ENCODE assay signal across 10 mouse cellular contexts in genomic region chr2:163480191-163480825, GRCm38 (mm10). TPM values are rescaled to one million over a fixed set of nuclear protein-coding genes. Genes with fewer than 3 reads are reported as not detected.
DNase-seq lines count a peak whose midpoint lies in the region; ATAC-seq lines count a peak whose summit lies in the region.
"Had no signal": no experiment of that assay in that cellular context is flagged by ENCODE, and none has a peak within 500 bp of the region (broad histone marks: within the 10 kb centered on the region; RNA-seq: fewer than 3 reads in every experiment).

No protein-coding gene starts in this region.

- H3K27ac ChIP-seq in midbrain, embryonic 14.5 days (replicated peaks; ENCODE audit: low read depth, low read length): no peak overlapping the region
- no peak overlapping the region for H3K27ac ChIP-seq in midbrain, embryonic 13.5 days
- H3K27ac ChIP-seq: limb, embryonic 13.5 days had no signal

- peaks cover 3% of the 10 kb centered on the region; the same call in 1 of the 2 replicates for H3K4me1 ChIP-seq in midbrain, embryonic 14.5 days (ENCODE audit: control insufficient read depth, insufficient read depth, low read length)
- peaks cover 8% of the 10 kb centered on the region for H3K4me1 ChIP-seq in midbrain, embryonic 13.5 days (replicated peaks)

- H3K9ac ChIP-seq in midbrain, embryonic 14.5 days (replicated peaks; ENCODE audit: low read length): no peak overlapping the region
- no peak overlapping the region for H3K9ac ChIP-seq in midbrain, embryonic 13.5 days (replicated peaks)
- H3K9ac ChIP-seq: limb, embryonic 13.5 days had no signal

- H3K4me3 ChIP-seq in midbrain, embryonic 14.5 days (replicated peaks; ENCODE audit: low read depth, low read length): no peak overlapping the region
- H3K4me3 ChIP-seq in midbrain, embryonic 13.5 days (replicated peaks): no peak overlapping the region
- H3K4me3 ChIP-seq: limb, embryonic 13.5 days had no signal

- H3K4me2 ChIP-seq in midbrain, embryonic 14.5 days (ENCODE audit: low read length): no peak overlapping the region
- H3K4me2 ChIP-seq in midbrain, embryonic 13.5 days (replicated peaks): no peak overlapping the region
- H3K4me2 ChIP-seq: limb, embryonic 13.5 days had no signal

- H3K36me3 ChIP-seq in midbrain, embryonic 14.5 days (ENCODE audit: control insufficient read depth, insufficient read depth, low read length): no peaks in the 10 kb centered on the region
- H3K36me3 ChIP-seq in midbrain, embryonic 13.5 days: no peaks in the 10 kb centered on the region
- H3K36me3 ChIP-seq: limb, embryonic 13.5 days had no signal

- DNase-seq in adrenal gland, adult 2 months: peak; percentile 56
- no peak for DNase-seq in adrenal gland, adult 8-10 months
- DNase-seq in midbrain, embryonic 14.5 days: peak; percentile 24
- DNase-seq in kidney, adult 9 months: peak; percentile 43
- peak; percentile 29 for DNase-seq in retina, postnatal 1 day
- DNase-seq in spleen, postnatal 36 days (ENCODE audit: low spot score in 2 of 2): no peak
- no peak for DNase-seq in ovary, postnatal 10 days (ENCODE audit: low spot score)
- DNase-seq: heart, adult 11 months had no signal

- H3K9me3 ChIP-seq in midbrain, embryonic 14.5 days (ENCODE audit: control insufficient read depth, low read length): no peaks in the 10 kb centered on the region
- H3K9me3 ChIP-seq in midbrain, embryonic 13.5 days: no peaks in the 10 kb centered on the region
- H3K9me3 ChIP-seq: limb, embryonic 13.5 days had no signal

- 0 out of 2 replicates have a peak, but pooled peaks cover 11% of the 10 kb centered on the region for H3K27me3 ChIP-seq in midbrain, embryonic 14.5 days (ENCODE audit: control insufficient read depth, insufficient read depth, low read length)
- peaks cover 24% of the 10 kb centered on the region for H3K27me3 ChIP-seq in midbrain, embryonic 13.5 days

- ATAC-seq in midbrain, embryonic 14.5 days (ENCODE audit: low FRiP score, low TSS enrichment): no peak
- no peak for ATAC-seq in midbrain, embryonic 13.5 days

- 50% methylated on average over 18 of the region's 18 CpGs for WGBS in midbrain, embryonic 14.5 days
- 55% methylated on average over 18 of the region's 18 CpGs for WGBS in midbrain, embryonic 13.5 days

RNA-seq across cellular contexts. Expression of gene Fitm2, which starts 7.9 kb away (rescaled TPM):
- total RNA-seq in adrenal gland, adult 2 months (2021): 100 to 1,000 TPM in 1 of 2 experiments, 10 to 100 TPM in 1; 88.8 to 102 TPM
- polyA plus RNA-seq in adrenal gland, adult 2 months (2012; rRNA removed): 58.7 and 60.9 TPM in 2 replicates
- total RNA-seq in adrenal gland, adult 8-10 months (2022): 100 to 1,000 TPM in 1 of 4 experiments, 10 to 100 TPM in 3; 81.0 to 128 (median 92.8) TPM
- polyA plus RNA-seq in midbrain, embryonic 14.5 days (2014; fragmentation: Nextera tagmentation; extraction: Ambion mirVana): 13.0 and 13.6 TPM in 2 replicates
- 12.1 and 12.7 TPM in 2 replicates for polyA plus RNA-seq in midbrain, embryonic 13.5 days (2015; fragmentation: Nextera tagmentation; extraction: Ambion mirVana)

RNA-seq across cellular contexts. Expression of gene R3hdml, which starts 11.8 kb away (rescaled TPM):
- not detected for total RNA-seq in adrenal gland, adult 2 months (2021)
- not detected in 2 replicates for polyA plus RNA-seq in adrenal gland, adult 2 months (2012; rRNA removed)
- total RNA-seq in adrenal gland, adult 8-10 months (2022): not detected
- polyA plus RNA-seq in midbrain, embryonic 14.5 days (2014; fragmentation: Nextera tagmentation; extraction: Ambion mirVana): not detected in 2 replicates
- 0.18 TPM in 1 of 2 replicates, not detected in the other for polyA plus RNA-seq in midbrain, embryonic 13.5 days (2015; fragmentation: Nextera tagmentation; extraction: Ambion mirVana)
- polyA plus RNA-seq: limb, embryonic 13.5 days had no signal

RNA-seq across cellular contexts. Expression of gene Hnf4a, which starts 26.3 kb away (rescaled TPM):
- total RNA-seq in adrenal gland, adult 2 months (2021): 1 to 10 TPM in 1 of 2 experiments, under 1 TPM in 1; 0.14 to 1.1 TPM
- 0.15 TPM in 1 of 2 replicates, not detected in the other for polyA plus RNA-seq in adrenal gland, adult 2 months (2012; rRNA removed)
- total RNA-seq in adrenal gland, adult 8-10 months (2022): under 1 TPM in 2 of 4 experiments, not detected in 2; 0.06 to 0.16 TPM
- polyA plus RNA-seq in midbrain, embryonic 14.5 days (2014; fragmentation: Nextera tagmentation; extraction: Ambion mirVana): not detected in 2 replicates
- not detected in 2 replicates for polyA plus RNA-seq in midbrain, embryonic 13.5 days (2015; fragmentation: Nextera tagmentation; extraction: Ambion mirVana)
- polyA plus RNA-seq: limb, embryonic 13.5 days had no signal

RNA-seq across cellular contexts. Expression of gene Gdap1l1, which starts 42.0 kb away (rescaled TPM):
- 1 to 10 TPM; 2.2 to 4.2 TPM for total RNA-seq in adrenal gland, adult 2 months (2021)
- polyA plus RNA-seq in adrenal gland, adult 2 months (2012; rRNA removed): 6.5 and 8.7 TPM in 2 replicates
- total RNA-seq in adrenal gland, adult 8-10 months (2022): 1 to 10 TPM; 4.7 to 5.8 (median 4.8) TPM
- polyA plus RNA-seq in midbrain, embryonic 14.5 days (2014; fragmentation: Nextera tagmentation; extraction: Ambion mirVana): 135 and 150 TPM in 2 replicates
- polyA plus RNA-seq in midbrain, embryonic 13.5 days (2015; fragmentation: Nextera tagmentation; extraction: Ambion mirVana): 114 and 121 TPM in 2 replicates

RNA-seq across cellular contexts. Expression of gene Oser1, which starts 55.8 kb away (rescaled TPM):
- 10 to 100 TPM; 29.2 to 49.2 TPM for total RNA-seq in adrenal gland, adult 2 months (2021)
- polyA plus RNA-seq in adrenal gland, adult 2 months (2012; rRNA removed): 3.0 TPM in 2 replicates
- 10 to 100 TPM; 33.2 to 39.2 (median 38.5) TPM for total RNA-seq in adrenal gland, adult 8-10 months (2022)
- 78.5 and 84.3 TPM in 2 replicates for polyA plus RNA-seq in midbrain, embryonic 14.5 days (2014; fragmentation: Nextera tagmentation; extraction: Ambion mirVana)
- polyA plus RNA-seq in midbrain, embryonic 13.5 days (2015; fragmentation: Nextera tagmentation; extraction: Ambion mirVana): 77.3 and 79.4 TPM in 2 replicates

Comparison
In these comparisons a context has a peak if more than half of its experiments do, and no peak if none do; other contexts are left out.
1. DNase-seq: peak in adrenal gland, adult 2 months (single experiment), midbrain, embryonic 14.5 days (single experiment), kidney, adult 9 months (single experiment) and retina, postnatal 1 day (single experiment); none in adrenal gland, adult 8-10 months (single experiment), spleen, postnatal 36 days (0 of 2) and ovary, postnatal 10 days (single experiment).